Mouse (Mus musculus): ENCODE measurements around the gene Yeats2.
"Not testable (repeated sequence)": the region's sequence is repeated elsewhere in the genome, so short reads cannot be mapped to it uniquely, and the experiment has no call there.

Yeats2 gene

DNA sequence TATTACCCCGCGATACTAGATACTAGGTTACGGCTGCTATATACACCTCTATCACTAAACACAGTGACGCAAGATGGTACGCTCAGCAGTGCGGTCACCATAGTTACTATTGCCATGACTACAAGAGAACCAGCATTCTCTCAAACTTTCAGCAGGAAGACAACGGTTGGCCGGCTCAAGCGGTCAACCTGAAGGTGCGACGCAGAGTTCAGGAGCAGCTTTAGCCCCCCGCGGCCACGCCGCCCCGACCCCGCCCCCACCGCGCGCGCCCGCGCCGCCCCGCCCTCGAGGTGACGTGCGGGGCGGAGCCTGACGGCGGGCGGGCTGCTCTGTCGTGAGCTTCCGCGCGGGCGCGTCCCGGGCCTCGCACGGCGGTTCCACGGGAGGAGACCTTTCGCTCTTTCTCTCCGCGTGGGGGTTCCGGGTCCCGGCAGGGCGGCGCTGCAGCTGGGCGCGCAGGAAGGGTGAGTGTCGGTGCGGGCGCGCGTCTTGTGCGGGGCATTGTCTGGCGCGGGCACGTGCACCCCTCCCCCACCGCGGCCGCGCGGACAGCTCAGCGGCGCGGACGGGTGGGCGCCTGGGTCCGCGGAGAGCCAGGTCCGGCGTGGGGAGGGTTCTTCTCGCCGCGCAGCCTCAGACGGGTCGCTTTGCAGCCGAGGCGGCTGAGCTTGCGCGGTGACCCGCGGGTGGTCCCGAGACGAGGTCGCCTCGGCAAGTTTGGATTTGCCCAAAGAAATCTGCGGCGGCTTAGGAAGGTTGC lies at the start of gene Yeats2:
Gene Yeats2, plus strand, starts transcription at position 292 of the 760 bp plus-strand sequence.
- no peak for DNase-seq (ENCODE audit: extremely low read depth, low read depth, low spot score)

DNA sequence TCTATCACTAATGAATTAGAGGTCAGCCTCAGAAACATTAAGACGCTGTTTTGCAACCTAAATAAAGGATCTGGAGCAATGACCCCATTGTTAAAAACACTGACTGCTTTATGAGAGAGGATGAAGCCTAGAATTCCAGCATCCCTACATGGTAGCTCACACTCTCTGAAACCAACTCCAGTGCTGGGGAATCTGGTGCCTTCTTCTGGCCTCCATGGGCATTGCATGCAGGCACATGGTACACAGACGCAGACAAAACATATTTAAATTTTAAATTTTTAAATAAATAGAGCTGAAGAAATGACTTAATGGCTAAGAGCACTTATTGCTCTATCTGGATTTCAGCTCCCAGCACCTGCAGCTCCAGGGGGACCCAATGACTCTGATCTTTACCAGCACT lies 44.9 kb upstream of the Yeats2 start:
- no peak for DNase-seq (ENCODE audit: extremely low read depth, low read depth, low spot score)

DNA sequence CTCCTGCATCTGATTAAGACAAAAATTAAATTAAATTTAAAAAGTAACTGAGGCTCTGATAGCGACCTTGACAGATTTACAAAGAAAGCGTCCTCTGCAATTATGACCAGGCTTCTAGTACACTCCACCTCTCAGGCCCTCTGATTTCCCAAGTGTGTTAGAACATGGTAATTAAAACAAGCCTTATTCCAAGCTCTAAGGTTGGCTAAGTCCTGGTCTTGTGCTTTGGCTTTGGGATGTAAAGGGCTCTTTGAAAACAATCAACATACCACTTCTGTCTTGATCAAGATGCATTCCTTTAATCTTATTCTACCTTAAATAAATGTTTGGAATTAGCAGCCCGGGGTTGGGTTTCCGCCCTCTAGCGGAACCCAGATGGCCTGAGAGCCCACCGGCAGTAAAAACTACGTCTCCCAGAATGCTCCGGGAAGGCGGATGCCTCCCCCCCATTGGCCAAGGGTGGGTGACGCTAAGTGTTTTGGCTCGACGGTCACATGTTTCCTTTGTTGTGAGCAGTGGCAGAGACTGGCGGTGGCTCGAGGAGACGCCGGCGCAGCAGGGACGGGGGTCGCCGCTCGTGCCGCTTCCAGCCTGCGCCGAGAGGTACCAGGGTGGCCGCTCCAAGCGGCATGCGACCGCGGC lies 43.7 kb upstream of the Yeats2 start, which contains the start of gene Klhl24:
Gene Klhl24, plus strand, starts transcription at position 474 of the 642 bp plus-strand sequence.
- DNase-seq (ENCODE audit: extremely low read depth, low read depth, low spot score), result peak; percentile 47

- DNase-seq (ENCODE audit: extremely low read depth, low read depth, low spot score), result no peak
Measured at GRCm38 (mm10) chr16:20097711-20098374, 43.0 kb upstream of the Yeats2 start.

- DNase-seq (ENCODE audit: extremely low read depth, low read depth, low spot score), result no peak
Measured at GRCm38 (mm10) chr16:20098375-20098727, 42.5 kb upstream of the Yeats2 start.

DNA sequence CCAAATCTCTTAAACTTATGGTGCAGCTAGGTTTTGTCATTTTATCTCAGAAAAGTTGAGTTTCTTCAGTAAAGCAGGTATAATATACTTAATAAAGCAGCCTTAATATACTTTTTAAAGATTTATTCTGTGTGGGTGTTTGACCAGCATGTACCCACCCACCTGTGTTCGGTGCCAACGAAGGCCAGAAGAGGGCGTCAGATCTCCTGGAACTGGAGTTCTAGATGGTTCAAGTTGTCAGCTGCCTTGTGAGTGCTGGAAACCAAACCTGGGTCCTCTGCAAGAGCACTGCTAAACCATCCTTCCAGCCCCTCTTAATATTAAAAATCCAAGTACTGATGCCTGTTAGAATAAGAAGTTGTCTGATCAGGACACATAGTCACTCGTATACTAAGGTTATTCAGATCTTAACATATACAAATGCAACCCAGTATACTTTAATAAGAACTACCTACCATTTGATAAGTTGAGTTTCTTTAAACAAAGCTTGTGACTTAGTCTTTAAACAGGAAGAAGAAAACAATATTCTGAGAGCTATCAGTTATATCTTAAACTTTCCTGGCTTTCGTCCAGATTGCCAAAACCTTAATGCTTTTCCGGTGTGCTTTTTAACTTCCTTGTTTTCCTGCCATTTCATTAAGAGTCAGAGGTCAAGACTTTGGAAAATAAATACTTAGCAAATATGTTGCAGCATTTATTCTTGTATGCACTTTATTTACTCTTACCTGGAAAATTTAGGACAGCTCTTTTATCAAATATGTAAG lies 41.8 kb upstream of the Yeats2 start:
- no peak for DNase-seq (ENCODE audit: extremely low read depth, low read depth, low spot score)

- no peak for DNase-seq (ENCODE audit: extremely low read depth, low read depth, low spot score)
Measured at GRCm38 (mm10) chr16:20106996-20107395, 33.9 kb upstream of the Yeats2 start.

GRCm38 (mm10) chr16:20108961-20109360 lies 31.9 kb upstream of the Yeats2 start:
- DNase-seq (ENCODE audit: extremely low read depth, low read depth, low spot score), result no peak

DNA sequence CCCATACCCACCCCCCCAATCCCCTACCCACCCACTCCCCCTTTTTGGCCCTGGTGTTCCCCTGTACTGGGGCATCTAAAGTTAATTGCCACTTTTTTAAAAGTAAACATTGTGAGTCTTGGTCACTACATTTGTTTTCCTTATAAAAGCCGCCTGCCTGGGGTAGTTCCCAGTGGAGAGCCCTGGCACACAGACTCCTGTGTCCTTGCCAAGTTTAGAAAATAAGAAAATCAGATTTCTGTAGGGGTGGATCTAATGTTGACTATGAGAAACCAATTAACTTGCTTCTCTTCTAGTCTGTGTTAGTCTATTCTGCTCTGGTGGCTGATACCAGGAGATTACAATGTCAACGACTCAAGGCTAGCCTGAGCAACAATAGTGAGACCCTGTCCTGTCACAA lies 28.2 kb upstream of the Yeats2 start:
- DNase-seq (ENCODE audit: extremely low read depth, low read depth, low spot score), result no peak

GRCm38 (mm10) chr16:20116069-20116468 lies 24.8 kb upstream of the Yeats2 start:
- no peak for DNase-seq (ENCODE audit: extremely low read depth, low read depth, low spot score)

DNA sequence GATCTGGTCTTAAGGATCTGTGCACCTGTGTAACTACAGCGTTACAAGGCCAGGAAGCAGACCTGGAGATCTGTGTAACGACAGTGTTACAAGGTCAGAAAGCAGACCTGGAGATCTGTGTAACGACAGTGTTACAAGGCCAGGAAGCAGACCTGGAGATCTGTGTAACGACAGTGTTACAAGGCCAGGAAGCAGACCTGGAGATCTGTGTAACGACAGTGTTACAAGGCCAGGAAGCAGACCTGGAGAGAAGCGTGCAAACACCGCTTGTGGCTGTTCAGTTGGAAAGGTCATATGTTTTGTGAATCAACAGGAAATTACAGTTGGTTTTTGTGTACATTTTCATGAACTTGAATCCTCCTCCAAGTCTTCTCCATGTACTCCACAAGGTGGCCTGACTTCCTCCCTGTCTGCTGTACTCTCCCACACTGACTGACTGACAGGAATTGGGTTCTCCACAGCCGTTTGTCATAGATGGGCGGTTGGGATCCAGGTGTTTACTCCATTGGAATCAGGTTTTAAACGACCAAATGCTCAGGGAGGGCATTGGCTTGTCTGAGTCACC lies 14.5 kb upstream of the Yeats2 start:
- not testable (repeated sequence) for DNase-seq (ENCODE audit: extremely low read depth, low read depth, low spot score)

DNA sequence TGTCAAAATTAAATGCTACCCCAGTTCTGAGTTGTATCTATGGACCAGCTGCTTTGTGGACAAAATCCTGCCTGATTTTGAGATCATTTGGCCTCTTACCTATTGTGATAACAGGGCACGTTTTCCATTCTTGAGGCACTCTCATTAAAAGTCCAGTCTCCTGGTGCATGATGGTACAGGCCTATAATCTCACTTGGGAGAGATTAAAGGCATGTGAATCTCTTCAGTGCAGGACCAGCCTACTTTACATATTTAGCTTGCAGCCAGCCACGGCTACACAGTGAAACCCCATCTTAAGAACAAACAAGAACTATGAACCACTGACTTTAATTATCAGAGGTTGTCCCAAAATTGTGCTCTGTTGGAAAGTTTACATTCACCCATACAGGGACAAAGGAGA lies 10.5 kb upstream of the Yeats2 start:
- no peak for DNase-seq (ENCODE audit: extremely low read depth, low read depth, low spot score)

- no peak for DNase-seq (ENCODE audit: extremely low read depth, low read depth, low spot score)
Measured at GRCm38 (mm10) chr16:20144568-20144967, 3.7 kb downstream of the Yeats2 start.

- peak; percentile 62 for DNase-seq (ENCODE audit: extremely low read depth, low read depth, low spot score)
Measured at GRCm38 (mm10) chr16:20151991-20152390, 11.1 kb downstream of the Yeats2 start.

GRCm38 (mm10) chr16:20153742-20154141 lies 12.9 kb downstream of the Yeats2 start:
- DNase-seq (ENCODE audit: extremely low read depth, low read depth, low spot score), result no peak

- no peak for DNase-seq (ENCODE audit: extremely low read depth, low read depth, low spot score)
Measured at GRCm38 (mm10) chr16:20160130-20160529, 19.3 kb downstream of the Yeats2 start.

- no peak for DNase-seq (ENCODE audit: extremely low read depth, low read depth, low spot score)
Measured at GRCm38 (mm10) chr16:20169071-20169470, 28.2 kb downstream of the Yeats2 start.

DNA sequence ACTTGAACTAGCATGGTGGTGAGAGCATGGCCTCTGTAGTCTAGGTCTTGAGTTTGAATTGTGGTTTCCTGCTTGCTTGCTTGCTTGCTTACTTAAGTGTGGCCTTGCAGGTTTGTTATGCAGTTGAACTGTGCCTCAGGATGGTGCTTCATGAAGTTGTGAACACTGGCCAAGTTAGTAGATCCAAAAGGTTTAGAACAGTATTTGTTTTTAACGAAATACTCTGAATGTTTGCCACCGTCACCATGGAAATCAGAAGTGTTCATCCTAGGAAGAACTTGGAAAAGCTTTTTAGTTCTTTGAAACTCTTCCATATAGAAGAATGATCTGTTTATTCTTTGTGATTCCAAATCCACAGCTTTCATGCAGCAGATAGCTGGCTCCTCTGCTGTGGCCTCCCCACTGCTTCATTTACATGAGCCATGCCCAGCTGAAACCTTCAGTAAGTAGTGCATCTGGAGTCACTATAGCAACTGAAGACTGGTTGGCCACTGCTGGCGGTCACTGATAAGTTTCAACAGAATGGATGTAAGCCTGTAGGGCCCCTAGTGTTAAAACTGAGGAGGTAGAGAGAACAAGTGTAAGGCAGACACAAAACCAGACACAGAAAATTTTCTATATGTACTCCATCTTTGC lies 28.7 kb downstream of the Yeats2 start:
- no peak for DNase-seq (ENCODE audit: extremely low read depth, low read depth, low spot score)

DNA sequence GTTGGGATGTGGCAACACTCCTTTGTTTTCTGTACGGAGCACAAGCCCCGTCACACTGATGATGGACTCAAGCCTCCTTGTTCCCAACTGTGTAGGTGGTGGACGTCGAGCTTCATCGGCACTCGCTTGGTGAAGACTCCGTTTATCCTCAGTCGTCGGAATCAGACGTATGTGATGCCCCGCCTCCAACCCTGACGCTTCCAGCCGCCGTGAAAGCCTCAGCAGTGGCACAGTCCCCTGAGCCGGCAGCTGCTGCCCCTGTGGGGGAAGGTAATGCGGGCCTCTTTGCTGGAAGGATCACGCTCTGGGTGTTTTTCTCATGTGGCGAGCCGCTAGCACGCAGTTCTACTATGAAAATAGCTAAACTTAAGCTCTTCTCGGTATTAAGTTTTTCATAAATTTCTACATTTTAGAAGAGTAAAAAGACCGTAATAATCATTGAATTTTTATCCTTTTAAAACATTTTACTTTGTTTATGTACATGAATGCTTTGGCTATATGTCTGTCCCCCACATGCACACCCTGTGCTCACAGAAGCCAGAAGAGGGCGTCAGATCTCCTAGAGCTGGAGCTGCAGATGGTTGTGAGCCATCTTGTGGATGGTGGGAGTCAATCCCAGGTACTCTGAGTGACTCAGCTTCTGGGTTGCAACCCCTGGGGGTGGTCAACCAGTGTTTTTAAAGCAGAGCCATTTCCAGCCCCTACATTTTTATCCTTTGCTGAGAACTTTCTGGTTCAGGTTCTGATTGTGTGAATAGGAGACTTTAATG lies 38.7 kb downstream of the Yeats2 start:
- no peak for DNase-seq (ENCODE audit: extremely low read depth, low read depth, low spot score)

GRCm38 (mm10) chr16:20185368-20185767 lies 44.5 kb downstream of the Yeats2 start:
- DNase-seq (ENCODE audit: extremely low read depth, low read depth, low spot score), result no peak
